Mouse (Mus musculus): Measurements from ENCODE around the gene 1700025F22Rik. TPM values are rescaled to one million over a fixed set of nuclear protein-coding genes. Genes with fewer than 3 reads are reported as not detected.
"Not testable (repeated sequence)": the region's sequence is repeated elsewhere in the genome, so short reads cannot be mapped to it uniquely, and the experiment has no call there.

The 1700025F22Rik gene
- polyA plus RNA-seq (2016; fragmentation: Nextera tagmentation; extraction: Ambion mirVana) = not detected in 2 replicates

DNA sequence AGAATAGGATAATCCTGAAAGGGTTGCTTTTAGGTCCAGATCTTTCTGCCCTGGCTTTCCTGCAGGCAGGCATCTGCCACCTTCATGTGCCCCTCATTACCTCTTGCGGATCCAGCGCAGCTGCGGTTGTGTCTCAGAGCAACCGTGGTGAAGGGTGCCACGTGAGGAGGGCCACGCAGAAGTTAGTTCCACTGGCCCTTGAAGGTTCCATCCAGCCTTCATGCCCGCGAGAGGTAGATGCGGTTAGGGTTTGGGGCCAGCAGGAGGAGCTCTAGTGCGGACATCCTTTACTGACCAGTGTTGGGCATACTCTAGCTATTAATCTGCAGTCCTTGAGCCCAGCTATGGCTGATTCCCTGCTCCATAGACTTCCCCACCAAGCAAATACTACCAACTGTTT lies at the start of gene 1700025F22Rik:
1700025F22Rik (minus strand) TSS at position 149 of the 400 bp plus-strand sequence.
- 40% methylated on average over 10 of the region's 10 CpGs for WGBS
- no peak for ATAC-seq (ENCODE audit: low FRiP score, low read depth)
- no peaks in the 10 kb centered on the region for H3K27me3 ChIP-seq
- no peak within 1 kb of the TSS for H3K4me3 ChIP-seq
- H3K27ac ChIP-seq (replicated peaks) = no peak within 1 kb of the TSS
- no peaks in the 10 kb centered on the region for H3K9me3 ChIP-seq
- H3K4me2 ChIP-seq (replicated peaks) = no peak within 1 kb of the TSS
- no peak within 1 kb of the TSS for H3K9ac ChIP-seq (replicated peaks)
- H3K4me1 ChIP-seq = no peaks in the 10 kb centered on the region
- H3K36me3 ChIP-seq = no peaks in the 10 kb centered on the region

DNA sequence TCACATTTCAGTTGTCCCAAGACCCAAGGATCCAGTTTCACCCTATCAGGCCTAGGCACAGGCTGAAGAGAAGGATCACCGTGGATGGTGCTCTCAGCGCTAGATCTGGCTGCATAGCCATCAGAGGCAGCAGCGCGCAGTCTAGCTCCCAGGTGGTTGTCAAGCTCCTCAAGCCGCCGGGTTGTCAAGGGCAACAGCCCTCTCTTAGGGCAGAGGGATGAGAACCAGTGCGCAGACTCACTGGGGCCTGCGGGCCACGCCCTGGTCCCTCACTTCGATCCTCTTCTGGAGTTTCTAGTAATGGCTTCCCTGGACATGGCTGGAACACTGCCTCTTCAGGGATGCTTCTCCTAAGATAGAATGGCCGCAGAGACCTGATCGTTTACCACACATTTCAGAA lies 31.4 kb upstream of the 1700025F22Rik start, which contains the start of gene Ms4a13:
Ms4a13 (minus strand) TSS at position 192 of the 400 bp plus-strand sequence.
- no peak within 1 kb of the TSS for H3K9ac ChIP-seq (replicated peaks)
- H3K4me3 ChIP-seq = no peak within 1 kb of the TSS
- H3K4me1 ChIP-seq = no peaks in the 10 kb centered on the region
- ATAC-seq (ENCODE audit: low FRiP score, low read depth) = no peak
- H3K27me3 ChIP-seq = no peaks in the 10 kb centered on the region
- H3K4me2 ChIP-seq (replicated peaks) = no peak within 1 kb of the TSS
- H3K9me3 ChIP-seq = no peaks in the 10 kb centered on the region
- 65% methylated on average over 12 of the region's 12 CpGs for WGBS
- no peaks in the 10 kb centered on the region for H3K36me3 ChIP-seq
- H3K27ac ChIP-seq (replicated peaks) = no peak within 1 kb of the TSS

DNA sequence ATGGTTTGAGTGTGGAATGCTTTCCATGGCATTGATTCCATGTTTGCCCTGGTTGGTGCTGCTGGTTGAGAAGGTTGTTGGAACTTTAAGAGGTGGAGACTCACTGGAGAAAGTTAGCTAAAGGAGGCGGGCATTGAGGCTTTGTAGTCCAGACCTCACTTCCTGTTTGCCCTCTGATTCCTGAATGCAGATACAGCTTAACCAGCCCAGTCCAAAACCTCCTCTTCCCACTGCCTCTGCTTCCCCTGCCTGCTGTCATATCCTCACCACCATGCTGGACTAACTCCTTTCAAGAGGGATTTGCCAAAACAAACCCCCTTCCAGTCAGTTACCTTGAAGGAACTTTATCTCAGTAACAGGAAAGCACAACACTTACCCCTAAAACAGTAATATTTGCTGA lies 27.4 kb upstream of the 1700025F22Rik start:
- Histone ChIP-seq H3K9me3 (no peaks in the 10 kb centered on the region), H3K27me3 (no peaks in the 10 kb centered on the region), H3K9ac (replicated peaks) (no peak overlapping the region), H3K4me2 (replicated peaks) (no peak overlapping the region), H3K36me3 (no peaks in the 10 kb centered on the region), H3K4me3 (no peak overlapping the region), H3K4me1 (no peaks in the 10 kb centered on the region), H3K27ac (replicated peaks) (no peak overlapping the region)
- WGBS = 76% methylated on average over 1 of the region's 1 CpGs
- no peak for ATAC-seq (ENCODE audit: low FRiP score, low read depth)

DNA sequence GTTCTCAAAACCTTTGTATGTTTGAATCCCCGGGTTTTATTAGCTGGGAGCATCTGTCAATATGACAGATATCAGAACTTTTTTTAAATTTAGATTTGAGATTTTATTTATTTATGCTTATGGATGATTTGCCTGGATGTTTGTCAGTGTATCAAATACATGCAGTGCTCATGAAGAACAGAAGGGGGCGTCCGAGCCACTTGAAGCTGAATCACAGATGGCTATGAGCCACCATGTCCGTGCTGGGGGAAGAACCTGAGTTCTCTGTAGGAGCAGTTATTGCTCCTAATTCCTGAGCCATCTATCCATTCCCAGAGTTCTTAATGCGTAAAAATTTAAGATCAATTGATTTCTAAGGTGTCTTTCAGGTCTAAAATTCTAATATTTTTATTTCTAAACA lies 19.0 kb upstream of the 1700025F22Rik start:
- Histone ChIP-seq H3K4me2 (replicated peaks) (no peak overlapping the region), H3K9ac (replicated peaks) (no peak overlapping the region), H3K9me3 (no peaks in the 10 kb centered on the region), H3K4me3 (no peak overlapping the region), H3K27me3 (no peaks in the 10 kb centered on the region), H3K36me3 (no peaks in the 10 kb centered on the region), H3K4me1 (no peaks in the 10 kb centered on the region), H3K27ac (replicated peaks) (no peak overlapping the region)
- 14% methylated on average over 5 of the region's 5 CpGs for WGBS
- no peak for ATAC-seq (ENCODE audit: low FRiP score, low read depth)

DNA sequence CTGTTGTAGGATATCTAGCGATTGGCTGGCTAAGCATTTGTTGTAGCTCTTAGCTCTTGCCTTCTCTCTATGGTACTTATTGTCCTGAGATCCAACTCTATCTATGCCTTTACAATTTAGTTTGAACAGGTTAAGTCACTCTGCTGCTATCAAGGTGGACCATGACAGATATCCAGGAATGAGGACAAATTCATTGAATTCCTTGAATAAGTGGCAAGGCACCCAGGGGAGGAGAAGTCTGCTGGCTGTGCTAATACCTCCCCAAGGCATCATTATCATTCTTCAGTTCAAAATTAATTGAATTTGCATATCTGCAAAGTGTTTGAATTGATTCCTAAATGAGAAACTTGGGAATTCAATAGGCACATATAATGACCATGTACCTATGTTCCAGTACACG lies 12.3 kb upstream of the 1700025F22Rik start:
- H3K36me3 ChIP-seq = no peaks in the 10 kb centered on the region
- 73% methylated on average over 2 of the region's 2 CpGs for whole genome bisulfite sequencing

DNA sequence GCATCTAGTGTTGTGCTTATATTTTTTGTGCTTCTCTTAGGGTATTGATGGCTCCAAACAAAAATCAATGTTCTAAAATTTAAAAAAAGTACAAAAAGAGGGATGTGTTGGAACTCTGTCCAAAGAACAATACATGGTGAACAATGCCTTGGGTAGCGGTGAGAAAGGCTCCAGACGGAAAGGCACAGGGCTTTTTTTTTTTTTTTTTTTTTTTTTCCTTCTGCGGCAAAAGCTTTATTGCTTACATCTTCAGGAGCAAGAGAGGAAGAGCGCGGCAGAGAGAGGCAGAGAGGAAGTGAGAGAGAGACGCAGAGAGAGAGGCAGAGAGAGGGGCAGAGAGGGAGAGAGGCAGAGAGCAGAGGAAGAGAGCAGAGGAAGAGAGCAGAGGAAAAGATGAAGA lies 7.2 kb downstream of the 1700025F22Rik start:
- not testable (repeated sequence) for H3K9me3 ChIP-seq; H3K27ac ChIP-seq (replicated peaks); H3K27me3 ChIP-seq; H3K36me3 ChIP-seq; ATAC-seq (ENCODE audit: low FRiP score, low read depth); H3K9ac ChIP-seq (replicated peaks); H3K4me1 ChIP-seq; H3K4me3 ChIP-seq; H3K4me2 ChIP-seq (replicated peaks)
- 87% methylated on average over 6 of the region's 6 CpGs for WGBS

More for the DNA sequence above, 12.3 kb upstream of the 1700025F22Rik start:
- no peak overlapping the region for H3K27ac ChIP-seq (replicated peaks)
- no peak for ATAC-seq (ENCODE audit: low FRiP score, low read depth)
- H3K4me2 ChIP-seq (replicated peaks) = no peak overlapping the region
- no peaks in the 10 kb centered on the region for H3K4me1 ChIP-seq
- H3K4me3 ChIP-seq = no peak overlapping the region
- H3K9me3 ChIP-seq = no peaks in the 10 kb centered on the region
- H3K27me3 ChIP-seq = no peaks in the 10 kb centered on the region
- no peak overlapping the region for H3K9ac ChIP-seq (replicated peaks)

DNA sequence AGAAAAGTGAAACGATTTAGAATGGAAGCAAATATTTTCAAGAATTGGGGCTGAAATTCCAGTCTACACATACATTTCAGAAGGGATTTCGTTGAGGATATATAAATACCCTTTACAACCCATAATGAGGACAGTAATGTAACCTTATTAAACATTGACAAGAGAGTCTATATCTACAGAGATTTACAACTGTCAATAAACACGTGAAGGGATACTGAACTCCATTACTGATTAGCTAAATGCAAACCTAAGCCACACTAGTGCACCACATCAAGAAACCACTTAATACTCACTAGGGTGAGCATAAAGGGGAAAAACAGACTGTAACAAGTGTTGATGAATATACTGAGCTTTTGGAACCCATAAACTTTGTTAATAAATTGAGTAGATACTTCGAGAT lies 29.8 kb downstream of the 1700025F22Rik start:
- H3K4me1 ChIP-seq = no peaks in the 10 kb centered on the region
- no peaks in the 10 kb centered on the region for H3K27me3 ChIP-seq
- H3K4me3 ChIP-seq = no peak overlapping the region
- WGBS = 77% methylated on average over 4 of the region's 4 CpGs
- no peaks in the 10 kb centered on the region for H3K36me3 ChIP-seq
- H3K9me3 ChIP-seq = no peaks in the 10 kb centered on the region
- no peak overlapping the region for H3K9ac ChIP-seq (replicated peaks)
- ATAC-seq (ENCODE audit: low FRiP score, low read depth) = no peak
- no peak overlapping the region for H3K4me2 ChIP-seq (replicated peaks)
- no peak overlapping the region for H3K27ac ChIP-seq (replicated peaks)

DNA sequence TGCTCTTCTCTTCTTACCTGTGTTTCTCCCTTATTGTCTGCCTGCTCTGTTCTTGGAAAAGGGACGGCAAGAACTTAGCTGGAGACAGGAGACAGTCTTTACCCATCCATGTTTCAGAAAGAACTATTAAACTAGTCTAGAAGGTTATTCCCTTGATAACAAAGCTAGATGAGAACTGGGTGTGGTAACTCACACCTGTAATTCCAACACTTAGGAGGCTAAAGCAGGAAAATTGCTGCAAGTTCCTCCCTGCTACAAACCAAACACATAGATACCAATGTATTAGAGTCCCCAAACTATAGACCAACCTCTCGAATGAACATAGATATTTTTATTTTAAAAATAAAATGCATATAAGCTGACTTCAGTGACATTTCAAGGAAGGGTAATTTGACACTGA lies 30.3 kb downstream of the 1700025F22Rik start:
- H3K27me3 ChIP-seq = no peaks in the 10 kb centered on the region
- no peak for ATAC-seq (ENCODE audit: low FRiP score, low read depth)

DNA sequence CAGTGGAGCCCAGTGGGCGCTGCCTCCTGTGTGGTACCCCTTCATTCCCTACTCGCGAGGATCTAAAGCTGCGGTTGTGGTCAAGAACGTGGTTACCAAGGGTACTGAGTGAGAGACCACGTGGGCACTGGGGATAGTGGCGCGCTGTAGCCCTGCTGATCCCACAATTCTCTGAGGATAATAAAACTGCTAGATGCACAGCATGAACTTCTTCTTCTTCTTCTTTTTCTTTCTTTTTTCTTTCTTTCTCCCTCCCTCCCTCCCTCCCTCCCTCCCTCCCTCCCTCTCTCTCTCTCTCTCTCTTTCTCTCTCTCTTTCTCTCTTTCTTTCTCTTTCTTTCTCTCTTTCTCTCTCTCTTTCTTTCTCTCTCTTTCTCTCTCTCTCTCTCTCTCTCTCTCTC lies 34.3 kb downstream of the 1700025F22Rik start, which contains the start of gene 1700017D01Rik:
1700017D01Rik (minus strand) TSS at position 101 of the 400 bp plus-strand sequence.
- H3K27ac ChIP-seq (replicated peaks); ATAC-seq (ENCODE audit: low FRiP score, low read depth); H3K9ac ChIP-seq (replicated peaks); H3K36me3 ChIP-seq; H3K9me3 ChIP-seq; H3K4me1 ChIP-seq; H3K27me3 ChIP-seq; H3K4me3 ChIP-seq; H3K4me2 ChIP-seq (replicated peaks): not testable (repeated sequence)
- WGBS = 85% methylated on average over 8 of the region's 8 CpGs

More for the DNA sequence above, 30.3 kb downstream of the 1700025F22Rik start:
- Histone ChIP-seq H3K27ac (replicated peaks) (no peak overlapping the region), H3K4me1 (no peaks in the 10 kb centered on the region), H3K9ac (replicated peaks) (no peak overlapping the region), H3K36me3 (no peaks in the 10 kb centered on the region), H3K4me3 (no peak overlapping the region), H3K4me2 (replicated peaks) (no peak overlapping the region), H3K9me3 (no peaks in the 10 kb centered on the region)
- 92% methylated on average over 2 of the region's 2 CpGs for WGBS

DNA sequence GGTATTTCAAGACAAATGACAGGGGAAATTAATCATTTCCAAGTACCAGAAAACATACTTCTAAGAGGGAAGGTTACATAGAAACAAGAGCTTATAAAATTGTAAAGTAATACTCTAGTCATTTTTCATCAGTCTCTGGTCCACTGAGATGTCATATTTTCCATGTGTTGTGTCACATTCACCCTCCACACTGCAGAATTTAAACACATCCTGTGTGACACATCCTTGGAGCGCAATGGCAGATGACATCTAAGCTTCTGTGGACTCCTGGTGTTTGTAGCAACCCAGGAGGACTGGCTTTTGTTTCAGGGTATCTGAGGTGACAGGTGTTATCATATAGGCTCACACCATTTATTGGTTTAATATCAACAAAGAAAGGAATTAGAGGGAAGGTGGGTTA lies 35.4 kb downstream of the 1700025F22Rik start:
- WGBS = 91% methylated on average over 1 of the region's 1 CpGs
- Histone ChIP-seq H3K4me1 (no peaks in the 10 kb centered on the region), H3K9me3 (peaks cover 3% of the 10 kb centered on the region), H3K27ac (replicated peaks) (no peak overlapping the region), H3K4me2 (replicated peaks) (no peak overlapping the region), H3K9ac (replicated peaks) (no peak overlapping the region), H3K36me3 (no peaks in the 10 kb centered on the region), H3K27me3 (no peaks in the 10 kb centered on the region), H3K4me3 (no peak overlapping the region)
- no peak for ATAC-seq (ENCODE audit: low FRiP score, low read depth)

DNA sequence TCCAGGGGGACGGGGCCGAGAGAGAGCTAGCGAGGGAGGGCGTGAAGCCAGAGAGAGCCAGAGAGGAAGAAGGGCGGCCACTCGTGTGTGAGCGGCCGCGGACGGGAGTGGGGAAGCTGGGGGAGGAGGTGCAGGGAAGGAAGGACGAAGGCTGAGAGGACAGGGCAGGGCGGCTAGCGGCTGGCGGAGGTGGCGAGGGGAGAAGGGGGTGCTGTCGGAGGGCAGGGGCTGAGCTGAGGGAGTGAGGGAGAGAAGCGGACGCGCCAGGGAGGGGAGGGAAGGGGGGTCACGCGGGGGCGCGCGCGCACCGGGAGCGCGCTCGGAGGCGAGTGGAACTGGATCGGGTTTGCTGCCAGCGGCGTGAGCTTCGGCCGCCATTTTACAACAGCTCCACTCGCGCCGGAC lies 44.1 kb downstream of the 1700025F22Rik start:
- H3K4me2 ChIP-seq (replicated peaks) = peak overlapping the region; percentile 41
- not testable (repeated sequence) for H3K27me3 ChIP-seq; H3K9me3 ChIP-seq; H3K36me3 ChIP-seq; H3K4me1 ChIP-seq; H3K27ac ChIP-seq (replicated peaks); H3K9ac ChIP-seq (replicated peaks)
- WGBS = 3% methylated on average over 14 of the region's 38 CpGs
- ATAC-seq (ENCODE audit: low FRiP score, low read depth) = peak; percentile 98
- peak overlapping the region; percentile 40 for H3K4me3 ChIP-seq

DNA sequence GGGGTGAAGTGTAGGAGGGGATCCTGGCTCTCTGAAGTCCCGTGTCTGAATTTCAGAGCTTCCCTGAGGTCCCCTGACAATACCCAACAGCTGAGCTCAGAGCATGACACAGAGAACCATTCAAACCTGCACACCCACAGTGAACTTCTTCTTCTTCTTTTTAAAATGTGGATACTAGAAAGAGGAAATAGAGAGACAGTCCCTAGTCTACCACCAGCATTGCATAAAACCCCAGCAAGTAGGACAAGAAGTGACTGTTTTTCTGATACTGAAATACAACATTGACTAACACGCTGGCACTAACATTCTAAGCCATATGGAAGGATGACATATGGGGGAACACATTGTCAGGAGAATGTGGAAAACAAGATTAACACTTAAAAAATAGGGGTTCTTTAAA lies 45.8 kb downstream of the 1700025F22Rik start:
- WGBS = 80% methylated on average over 2 of the region's 2 CpGs
- Histone ChIP-seq H3K9me3 (no peaks in the 10 kb centered on the region; the same call in 1 of the 2 replicates), H3K4me2 (replicated peaks) (no peak overlapping the region), H3K4me1 (no peaks in the 10 kb centered on the region), H3K27me3 (no peaks in the 10 kb centered on the region; the same call in 1 of the 2 replicates), H3K27ac (replicated peaks) (no peak overlapping the region), H3K9ac (replicated peaks) (no peak overlapping the region), H3K36me3 (no peaks in the 10 kb centered on the region), H3K4me3 (no peak overlapping the region)
- ATAC-seq (ENCODE audit: low FRiP score, low read depth) = no peak

DNA sequence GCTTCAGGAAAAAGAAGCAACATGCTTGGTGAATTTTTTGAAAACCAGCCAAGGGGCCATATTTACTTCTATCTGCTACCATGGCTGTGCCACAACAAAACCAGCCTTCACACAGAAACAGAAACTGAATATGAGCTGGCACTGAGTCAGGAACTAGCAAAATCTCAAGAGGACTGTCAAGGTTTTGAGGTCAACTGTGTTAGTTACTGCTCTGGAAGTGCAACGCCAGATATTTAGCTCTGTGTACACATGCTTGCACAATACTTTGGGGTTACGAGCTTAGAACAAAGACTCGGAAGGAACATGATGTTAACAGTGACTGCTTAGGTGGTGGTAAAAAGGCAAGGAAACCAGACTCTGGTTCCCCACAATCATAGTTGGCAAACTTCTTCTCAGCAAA lies 57.4 kb downstream of the 1700025F22Rik start:
- Histone ChIP-seq H3K36me3 (no peaks in the 10 kb centered on the region), H3K27me3 (no peaks in the 10 kb centered on the region), H3K4me2 (replicated peaks) (no peak overlapping the region), H3K9me3 (no peaks in the 10 kb centered on the region), H3K9ac (replicated peaks) (no peak overlapping the region), H3K4me3 (no peak overlapping the region), H3K27ac (replicated peaks) (no peak overlapping the region), H3K4me1 (no peaks in the 10 kb centered on the region)
- WGBS = 91% methylated on average over 3 of the region's 3 CpGs
- no peak for ATAC-seq (ENCODE audit: low FRiP score, low read depth)
